Mouse (Mus musculus) Muller cell, postnatal 12 days (primary cell): ENCODE measurements around the gene Gm17662.
A peak's percentile ranks its signal among the peaks of the same experiment; 100 is the strongest.

Experiments
- DNase-seq: peaks from one replicate; pipeline ENCODE4 v3.0.0-alpha.2; 2015; ENCODE audit errors: inconsistent ontology term

The Gm17662 gene

DNA sequence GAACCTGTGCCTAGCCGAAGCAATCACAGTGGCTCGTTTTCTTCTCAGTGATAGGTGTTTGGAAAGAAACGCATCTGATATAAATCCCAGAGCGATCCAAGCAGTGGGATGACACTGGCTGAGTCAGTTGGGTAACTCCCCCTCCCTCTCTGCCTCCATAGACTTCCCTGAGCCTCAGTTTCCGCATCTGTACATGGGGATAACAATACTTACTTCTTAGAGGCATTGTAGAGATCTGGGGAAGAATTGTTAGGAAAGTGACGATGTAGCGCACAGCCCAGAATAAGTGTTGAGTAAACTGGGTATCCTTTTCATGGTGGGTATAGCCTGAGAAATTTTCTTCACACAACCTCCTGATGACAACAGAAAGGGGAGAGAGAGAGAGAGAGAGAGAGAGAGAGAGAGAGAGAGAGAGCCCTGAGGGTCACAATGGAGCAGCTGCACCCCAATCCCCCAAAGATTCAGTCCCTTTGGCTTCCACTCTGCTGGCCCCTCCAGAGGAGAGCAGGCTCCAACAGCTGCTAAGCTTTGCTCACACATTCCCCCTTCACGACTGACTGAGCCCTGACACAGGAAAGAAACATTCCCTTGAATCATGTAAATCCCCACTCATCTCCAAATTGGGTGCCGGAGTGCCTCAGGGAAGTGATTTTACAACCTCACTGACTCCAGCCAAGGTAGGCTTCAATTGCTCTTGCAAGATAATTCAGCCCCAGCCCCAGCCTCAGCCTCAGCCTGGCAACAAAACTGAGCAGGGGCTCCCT, 31.6 kb downstream of the Gm17662 start:
- peak; percentile 58 for DNase-seq

DNA sequence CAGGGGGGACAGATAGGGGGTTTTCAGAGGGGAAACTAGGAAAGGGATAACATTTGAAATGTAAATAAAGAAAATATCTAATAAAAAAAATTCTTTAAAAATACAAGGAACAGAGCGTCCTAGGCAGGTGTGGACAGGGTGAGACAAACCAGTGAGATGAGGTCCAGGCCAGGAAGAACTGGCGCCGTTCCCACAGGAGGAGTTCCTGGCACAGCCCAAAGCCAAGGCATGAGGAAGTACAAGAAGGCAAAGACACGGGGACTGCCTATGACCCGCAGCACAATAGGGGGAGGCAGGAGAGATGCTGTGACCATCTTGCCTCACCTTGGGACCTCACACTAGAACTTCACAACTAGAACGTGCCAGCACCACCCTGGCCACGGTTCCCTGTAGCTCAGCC, 34.6 kb downstream of the Gm17662 start:
- no peak for DNase-seq

DNA sequence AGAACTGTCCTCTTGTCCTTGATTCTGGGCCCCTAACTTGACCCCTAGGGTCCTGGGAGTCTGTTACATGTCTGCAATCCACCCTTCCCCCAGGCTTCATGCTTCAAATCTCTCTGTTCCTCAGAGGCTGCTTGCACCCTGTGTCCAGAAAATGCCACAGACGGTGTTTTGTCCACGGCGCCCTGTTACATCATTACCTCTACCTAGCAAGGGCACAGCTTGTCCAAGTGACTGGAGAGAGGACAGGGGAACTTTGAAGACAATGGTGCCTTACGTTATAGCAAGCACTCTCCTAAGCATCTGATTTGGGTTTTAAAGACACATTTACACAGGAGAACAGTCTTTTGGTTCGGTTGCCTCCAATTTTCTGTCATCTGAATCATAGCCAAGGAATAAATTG, 36.5 kb downstream of the Gm17662 start:
- DNase-seq, result no peak

DNA sequence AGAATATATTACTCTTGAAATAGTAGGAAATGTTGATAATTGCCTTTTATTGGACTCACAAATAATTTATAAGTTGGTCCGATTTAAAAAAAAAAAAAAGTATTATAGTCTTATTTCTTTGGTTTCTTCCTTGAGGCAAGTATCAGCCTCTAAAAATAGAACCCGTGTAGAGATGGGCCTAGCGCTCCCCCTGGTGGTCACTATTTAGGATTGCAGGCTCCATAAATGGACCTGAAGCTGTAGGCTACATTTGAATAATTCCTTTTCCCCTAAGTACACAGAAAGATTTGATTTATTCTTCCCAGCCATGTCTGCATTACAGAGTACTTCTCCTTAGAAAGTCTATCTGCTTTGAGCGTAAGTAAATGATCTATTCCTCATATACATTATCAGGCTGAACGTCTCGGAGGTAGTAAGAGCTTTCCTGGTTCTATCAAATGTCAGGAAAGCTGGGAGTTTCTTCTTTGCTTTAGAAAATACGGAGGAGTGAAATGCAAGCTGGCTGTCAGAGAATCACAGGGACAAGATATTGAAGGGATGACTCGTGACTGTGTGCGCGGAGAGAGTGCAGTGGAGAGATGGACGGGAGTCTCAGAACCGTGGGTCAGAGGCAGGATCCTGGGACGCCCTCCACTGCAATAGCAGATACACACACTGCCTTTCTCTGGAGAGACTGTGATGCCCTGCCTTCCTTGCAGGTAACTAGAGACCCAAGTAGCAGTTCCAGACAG, 37.0 kb downstream of the Gm17662 start:
- peak; percentile 68 for DNase-seq

DNA sequence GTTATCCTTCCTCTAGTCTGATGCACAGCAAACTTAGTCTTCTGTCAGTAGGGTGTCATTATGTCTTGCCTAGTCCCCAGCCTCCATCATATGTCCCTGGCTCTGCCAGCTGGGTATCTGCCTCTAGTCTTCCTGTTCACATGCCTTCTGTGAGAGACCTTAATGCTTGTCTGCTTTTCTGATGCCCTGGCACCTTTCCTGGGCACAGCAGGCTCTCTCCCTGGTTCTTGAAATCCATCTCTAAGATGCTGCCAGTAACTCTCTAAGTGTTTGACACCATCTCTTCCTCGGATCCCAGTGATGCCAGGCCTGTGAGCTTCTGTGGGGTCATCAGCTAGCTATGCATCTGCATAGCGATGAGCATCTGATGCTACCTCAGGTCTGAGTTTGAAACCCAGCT, 45.7 kb downstream of the Gm17662 start:
- DNase-seq, result no peak

DNA sequence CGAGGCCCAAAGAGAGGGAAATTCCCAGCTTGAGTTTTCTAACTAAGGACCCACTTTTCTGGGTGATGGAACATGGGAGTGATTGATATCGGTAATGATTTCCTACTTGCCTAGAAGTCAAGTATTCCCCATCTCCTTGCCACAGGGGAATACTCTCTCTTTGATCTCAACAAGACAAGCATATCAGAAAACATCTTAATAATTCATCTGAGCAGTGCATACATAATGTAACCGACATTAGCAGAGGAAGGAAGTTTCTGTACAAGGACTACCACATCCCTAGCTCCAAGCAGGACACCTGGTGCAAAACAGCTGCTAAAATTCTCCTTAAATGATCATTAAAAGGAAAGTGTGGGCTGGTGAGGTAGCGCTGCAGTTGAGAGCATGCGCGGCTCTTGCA, 47.9 kb downstream of the Gm17662 start:
- no peak for DNase-seq
